Mouse (Mus musculus) olfactory bulb, adult 2 months (tissue): ENCODE measurements around the gene Mmp25.

Experiments
- CTCF ChIP-seq: fragments of 200-500 bp; IDR thresholded peaks from 2 replicates; pipeline ENCODE4 v1.5.1; 2012; ENCODE audit warnings: low read depth, mild to moderate bottlenecking, low read length, moderate library complexity; ENCODE audit not compliant: insufficient read depth
- POLR2A ChIP-seq: fragments of 200-500 bp; IDR thresholded peaks from 2 replicates; pipeline ENCODE4 v1.6.1; 2012; ENCODE audit warnings: mild to moderate bottlenecking, low read depth, low read length, moderate library complexity; ENCODE audit not compliant: insufficient read depth

GRCm38 (mm10) chr17:23694491-23694890 is 49.4 kb upstream of the Mmp25 start:
- TF ChIP-seq POLR2A, result no peak
- no peak for TF ChIP-seq CTCF
